Mouse (Mus musculus): ENCODE results near the gene Sobp.

DNA sequence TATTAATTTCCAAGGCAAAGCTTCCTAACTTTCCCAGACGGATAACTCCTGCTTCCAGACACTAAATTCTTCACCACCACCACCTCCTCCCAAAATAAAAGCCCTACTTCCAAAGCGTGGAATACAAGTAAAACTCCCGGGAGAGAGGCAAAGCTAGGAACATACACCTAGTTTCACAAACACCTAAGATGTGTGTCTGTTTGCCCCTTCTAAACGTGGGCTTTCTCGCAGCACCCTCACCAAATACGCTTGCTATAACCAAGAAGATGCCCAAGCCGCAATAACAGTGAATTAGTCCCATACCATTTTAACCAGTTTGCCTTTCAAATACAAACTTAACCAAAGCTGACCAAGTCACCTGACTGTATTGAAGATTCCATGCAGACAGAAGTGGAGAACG lies 1.8 kb downstream of the Sobp start:
- TF ChIP-seq CTCF (IDR thresholded peaks at IDR 0.05; ENCODE audit: borderline replicate concordance, insufficient read depth, low read length) = no peak
- TF ChIP-seq POLR2A (IDR thresholded peaks at IDR 0.05; ENCODE audit: low read depth, low read length) = no peak

All from embryonic fibroblast, embryonic 13.5 days (primary cell).